Mouse (Mus musculus) layer of hippocampus, adult 18-20 months (tissue): ENCODE measurements around the gene Wnt9b. TPM values are rescaled to one million over a fixed set of nuclear protein-coding genes. Genes with fewer than 3 reads are reported as not detected.
A peak's percentile ranks its signal among the peaks of the same experiment; 100 is the strongest.
"Not testable (repeated sequence)": the region's sequence is repeated elsewhere in the genome, so short reads cannot be mapped to it uniquely, and the experiment has no call there.

Source experiments
- DNase-seq, 2 experiments: peaks; one replicate each; pipeline ENCODE4 v3.0.0; 2022; ENCODE audit warnings: low spot score in 2 of 2
- long read RNA-seq: library from polyadenylated mRNA; stranded (forward); transcript quantifications from one replicate; pipeline ENCODE4 v2.0.0, GENCODE M21; 2021
- total RNA-seq, 2 experiments: library from RNA; stranded (reverse); gene quantifications; 2 replicates each; pipeline ENCODE4 v1.2.3; 2021

Wnt9b gene
- under 1 TPM; 0.27 to 0.58 TPM for total RNA-seq
- long read RNA-seq, partial matches to known transcripts: 1 of 1 reads
- long read RNA-seq, other reads (novel, unspliced or antisense): 0 of 1 reads

GRCm38 (mm10) chr11:103749306-103750089 lies at the start of gene Wnt9b:
Wnt9b (minus strand) TSS chr11:103749821.
- no peak for DNase-seq

GRCm38 (mm10) chr11:103789951-103790350 lies 40.3 kb upstream of the Wnt9b start:
- DNase-seq: peak in 1 of 2 experiments; percentile 42

- DNase-seq: no peak
Observed at GRCm38 (mm10) chr11:103780152-103780551, 30.5 kb upstream of the Wnt9b start.

- no peak for DNase-seq
Observed at GRCm38 (mm10) chr11:103774228-103774530, 24.6 kb upstream of the Wnt9b start.

- DNase-seq: no peak
Observed at GRCm38 (mm10) chr11:103773387-103774227, 24.0 kb upstream of the Wnt9b start, which contains the start of gene Wnt3. Wnt3 (plus strand) TSS chr11:103774150.

- DNase-seq: no peak
Observed at GRCm38 (mm10) chr11:103772505-103773386, 23.1 kb upstream of the Wnt9b start.

GRCm38 (mm10) chr11:103771160-103771817 lies 21.7 kb upstream of the Wnt9b start:
- no peak for DNase-seq

- no peak for DNase-seq
Observed at GRCm38 (mm10) chr11:103765556-103766011, 16.0 kb upstream of the Wnt9b start.

GRCm38 (mm10) chr11:103764601-103765000 lies 15.0 kb upstream of the Wnt9b start:
- no peak for DNase-seq

- peak; percentile 32 to 81 for DNase-seq
Observed at GRCm38 (mm10) chr11:103763410-103764163, 14.0 kb upstream of the Wnt9b start.

GRCm38 (mm10) chr11:103760891-103761290 lies 11.3 kb upstream of the Wnt9b start:
- DNase-seq: not testable (repeated sequence)

- DNase-seq: no peak
Observed at GRCm38 (mm10) chr11:103760101-103760500, 10.5 kb upstream of the Wnt9b start.

GRCm38 (mm10) chr11:103758706-103759105 lies 9.1 kb upstream of the Wnt9b start:
- peak in 1 of 2 experiments; percentile 62 for DNase-seq

- no peak for DNase-seq
Observed at GRCm38 (mm10) chr11:103758054-103758453, 8.4 kb upstream of the Wnt9b start.

GRCm38 (mm10) chr11:103750612-103751011 lies 991 bp upstream of the Wnt9b start:
- DNase-seq: no peak

GRCm38 (mm10) chr11:103735046-103735781 lies 14.4 kb downstream of the Wnt9b start:
- no peak for DNase-seq

- DNase-seq: no peak
Observed at GRCm38 (mm10) chr11:103734411-103735045, 15.1 kb downstream of the Wnt9b start.

GRCm38 (mm10) chr11:103733961-103734360 lies 15.7 kb downstream of the Wnt9b start:
- no peak for DNase-seq
